Mouse (Mus musculus): Measurements from ENCODE around the gene Rai1. TPM values are rescaled to one million over a fixed set of nuclear protein-coding genes. Genes with fewer than 3 reads are reported as not detected.

The Rai1 gene
- polyA plus RNA-seq, 2 experiments from 2014 or later = 7.6 to 11.3 TPM

DNA sequence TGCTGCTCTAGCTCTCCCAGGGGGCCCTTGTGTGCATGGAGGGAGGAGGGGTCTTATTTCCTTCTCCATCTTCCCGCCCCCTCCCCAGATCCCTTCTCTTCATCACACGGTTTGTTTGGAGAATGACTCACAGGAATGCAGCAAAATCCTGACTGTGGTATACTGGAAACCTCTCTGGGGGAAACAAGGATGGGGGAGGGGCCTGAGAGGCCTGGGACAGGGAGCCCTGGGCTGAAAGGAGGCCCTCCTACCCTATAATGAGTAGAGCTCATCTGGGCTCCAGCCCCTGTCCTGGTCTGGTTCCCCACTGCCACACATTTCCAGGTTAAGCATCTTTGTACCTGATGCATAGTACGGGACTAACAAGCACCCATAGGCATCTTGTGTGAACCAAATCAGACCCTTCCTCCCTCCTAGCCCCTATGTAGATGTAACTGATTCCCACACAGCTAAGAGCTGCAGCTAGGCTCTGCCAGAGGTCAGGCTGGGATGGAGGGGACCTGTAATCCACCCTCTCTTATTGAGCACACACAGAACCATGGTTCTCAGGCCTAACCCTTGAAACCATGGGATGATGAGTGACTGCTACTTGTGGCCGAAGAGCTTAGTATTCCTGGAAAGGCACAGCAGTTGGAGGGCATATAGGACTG lies 23.2 kb downstream of the Rai1 start:
- no peak for ATAC-seq

DNA sequence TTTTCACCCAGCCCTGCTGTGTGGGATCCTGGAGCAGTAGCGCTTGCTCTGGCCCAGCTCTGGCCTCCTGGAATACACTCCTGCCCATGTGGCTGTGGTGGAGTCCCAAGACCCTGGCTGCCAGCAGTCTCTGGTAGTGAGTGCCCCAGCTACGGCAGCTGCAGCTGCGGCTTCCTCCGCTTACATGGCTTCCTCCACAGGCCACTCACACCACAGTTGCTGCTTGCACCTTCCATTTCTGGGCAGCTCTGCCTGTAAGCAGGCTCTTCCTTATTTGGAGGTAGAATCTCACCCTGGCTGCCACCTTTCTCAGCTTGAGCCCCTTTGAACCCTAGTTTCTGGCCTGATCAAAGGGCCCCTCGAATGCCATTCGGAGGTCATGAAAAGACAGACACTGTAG lies 25.7 kb downstream of the Rai1 start:
- no peak for ATAC-seq

DNA sequence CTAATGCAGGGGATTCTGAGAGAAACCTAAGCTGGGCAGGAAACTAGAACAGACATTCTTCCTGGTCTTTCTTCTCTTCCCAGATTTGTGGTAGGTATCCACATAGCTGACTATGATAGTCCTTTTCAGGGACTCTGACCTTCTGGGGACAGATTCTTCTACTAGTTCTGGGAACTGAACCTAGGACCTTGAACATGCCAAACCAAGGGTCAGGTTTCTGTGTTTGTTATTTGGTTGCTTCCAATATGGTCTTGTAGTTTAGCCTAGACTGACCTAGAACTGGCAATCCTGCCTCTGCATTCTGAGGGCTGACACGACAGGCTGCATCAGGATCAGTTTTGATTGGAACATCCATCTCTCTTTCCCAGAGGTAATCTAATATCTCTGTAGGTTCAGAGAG lies 27.2 kb downstream of the Rai1 start:
- ATAC-seq = no peak

DNA sequence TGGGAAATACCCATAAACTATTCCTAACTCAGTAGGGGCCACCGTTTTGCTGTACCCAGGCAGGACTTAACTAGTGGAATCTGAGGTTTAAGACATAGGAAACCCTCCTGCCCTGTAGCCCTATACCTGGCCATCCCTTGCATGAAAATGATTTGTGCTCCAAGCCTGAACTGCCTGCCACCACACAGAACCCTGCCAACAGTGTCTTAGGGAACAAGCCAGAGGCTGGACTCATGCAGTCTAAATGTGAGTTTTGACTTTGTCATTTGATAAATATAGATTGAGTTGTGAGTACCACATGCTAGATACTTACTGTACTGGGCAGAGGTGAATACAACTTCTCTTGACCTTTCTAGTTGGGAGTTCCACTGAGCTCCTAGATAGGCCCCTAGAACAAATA lies 31.7 kb downstream of the Rai1 start:
- no peak for ATAC-seq

DNA sequence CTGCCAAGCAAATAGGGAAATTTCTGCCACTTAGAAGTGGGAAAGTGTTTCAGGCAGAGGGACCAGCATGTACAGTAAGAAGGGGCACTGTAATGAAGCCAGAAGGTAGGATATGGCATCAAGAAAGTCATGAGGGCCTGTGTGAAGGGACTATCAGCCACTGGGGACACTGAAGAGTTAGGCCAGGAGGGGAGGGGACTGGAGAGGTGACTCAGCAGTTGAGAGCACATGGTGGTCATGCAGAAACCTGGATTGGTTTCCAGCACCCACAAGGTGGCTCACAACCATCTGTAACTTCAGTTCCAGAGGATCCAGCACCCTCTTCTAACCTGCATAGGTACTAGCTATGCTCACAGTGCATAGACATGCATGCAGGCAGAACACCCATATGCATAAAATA lies 32.4 kb downstream of the Rai1 start:
- ATAC-seq = no peak

DNA sequence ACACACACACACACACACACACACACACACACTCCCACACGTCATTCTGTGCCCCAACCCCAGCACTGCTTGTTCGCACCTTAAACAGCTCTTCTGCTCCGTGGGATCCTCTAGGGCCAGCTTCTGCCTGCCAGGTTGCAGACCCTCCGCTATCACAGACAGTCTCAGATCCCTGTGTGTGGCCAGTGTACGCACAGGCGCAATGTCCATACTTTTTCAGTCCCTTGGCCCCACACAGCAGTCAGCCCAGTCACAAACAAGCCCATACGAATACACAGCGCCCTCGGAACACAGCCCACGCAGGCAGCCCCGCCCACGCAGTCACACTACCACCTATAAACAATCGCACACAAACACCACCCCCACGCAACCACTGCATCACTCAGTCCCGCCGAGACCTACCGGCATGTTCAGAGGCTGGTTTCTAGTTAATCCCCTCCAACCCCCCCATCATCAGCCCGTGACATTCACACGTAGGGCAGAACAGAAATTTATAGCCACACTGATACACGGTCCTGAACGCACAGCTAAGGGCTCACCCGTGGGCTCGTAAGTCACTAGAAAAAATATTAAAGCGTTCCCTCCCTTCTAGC lies 34.4 kb downstream of the Rai1 start:
- ATAC-seq = no peak

DNA sequence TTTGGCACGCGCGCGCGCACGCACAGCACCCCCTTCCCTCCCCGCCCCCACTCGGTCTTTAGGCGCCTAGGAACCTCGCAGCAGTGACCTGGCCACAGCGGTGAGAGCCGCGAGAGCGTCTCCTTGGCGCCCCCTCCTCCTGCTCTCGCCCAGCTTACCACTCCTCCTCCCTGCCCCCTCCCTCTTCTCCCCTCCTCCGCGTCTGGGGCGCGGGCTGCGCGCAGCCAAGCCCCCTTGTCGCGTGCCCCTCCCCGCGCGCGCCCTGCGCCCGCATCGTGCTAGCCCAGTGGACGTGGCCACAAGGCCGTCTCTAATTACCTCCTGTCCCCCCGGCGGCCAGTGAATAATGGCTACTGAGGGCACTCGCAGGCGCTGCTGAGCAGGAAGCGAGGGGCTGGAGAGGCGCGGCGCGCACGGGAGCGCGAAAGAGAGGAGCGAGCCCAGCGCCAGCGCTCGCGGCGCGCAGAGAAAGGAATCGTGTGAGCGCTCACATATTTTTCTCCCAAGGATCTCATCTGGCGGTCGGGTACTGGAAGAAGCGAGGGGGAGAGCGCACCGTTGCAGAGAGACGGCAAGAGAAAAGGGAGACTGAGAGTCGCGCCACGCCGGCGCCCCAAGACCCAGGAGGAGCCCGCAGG lies 35.0 kb downstream of the Rai1 start:
- no peak for ATAC-seq

DNA sequence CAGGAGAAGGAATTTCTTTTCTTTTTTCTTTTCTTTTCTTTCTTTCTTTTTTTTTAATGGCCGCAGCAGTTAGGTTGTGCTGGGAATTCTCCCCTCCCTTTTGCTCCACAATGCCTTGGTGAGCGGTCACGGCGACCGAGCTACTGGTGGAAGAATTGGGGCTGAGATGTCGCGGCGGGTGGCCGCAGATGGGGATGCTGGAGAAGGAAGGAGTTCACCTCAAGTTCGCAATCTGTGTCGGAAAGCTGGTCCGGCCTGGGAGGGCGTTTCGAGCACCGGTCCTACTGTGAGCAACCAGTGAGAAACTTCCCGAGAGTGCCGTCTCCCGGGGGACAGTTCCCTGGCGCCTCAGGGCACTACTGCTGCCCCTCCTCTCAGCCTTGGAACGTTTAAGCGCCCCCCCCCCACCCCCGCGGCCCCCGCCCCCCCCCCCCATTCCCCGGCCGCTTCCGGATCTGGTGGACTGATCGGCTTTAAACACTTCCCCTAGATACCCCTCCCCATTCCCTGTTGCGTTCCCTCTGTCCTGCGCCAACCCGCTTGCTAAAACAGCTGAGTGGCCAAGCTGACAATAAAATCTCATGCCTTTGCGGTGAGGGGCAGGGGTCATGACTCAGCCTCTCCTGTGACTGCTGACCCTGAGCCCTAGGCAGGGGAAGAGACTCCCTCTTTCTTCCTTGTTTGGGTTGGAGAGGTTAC lies 35.9 kb downstream of the Rai1 start:
- ATAC-seq = no peak

DNA sequence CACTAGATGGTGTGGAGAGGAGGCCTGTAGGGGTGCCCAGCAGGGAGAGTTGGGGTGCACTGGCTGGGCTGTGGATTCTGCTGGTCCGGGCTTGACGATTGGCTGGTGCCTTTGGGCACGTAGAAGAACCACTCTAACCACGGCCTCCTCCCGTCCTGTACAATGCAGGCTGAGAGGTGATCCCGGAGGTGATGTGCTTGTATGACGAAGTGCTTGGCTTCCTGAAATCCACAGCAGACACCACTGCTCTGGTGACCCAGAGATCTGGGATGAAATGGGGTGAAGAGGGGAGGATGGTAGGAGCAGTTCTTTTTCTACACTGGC lies 36.4 kb downstream of the Rai1 start:
- ATAC-seq = no peak

DNA sequence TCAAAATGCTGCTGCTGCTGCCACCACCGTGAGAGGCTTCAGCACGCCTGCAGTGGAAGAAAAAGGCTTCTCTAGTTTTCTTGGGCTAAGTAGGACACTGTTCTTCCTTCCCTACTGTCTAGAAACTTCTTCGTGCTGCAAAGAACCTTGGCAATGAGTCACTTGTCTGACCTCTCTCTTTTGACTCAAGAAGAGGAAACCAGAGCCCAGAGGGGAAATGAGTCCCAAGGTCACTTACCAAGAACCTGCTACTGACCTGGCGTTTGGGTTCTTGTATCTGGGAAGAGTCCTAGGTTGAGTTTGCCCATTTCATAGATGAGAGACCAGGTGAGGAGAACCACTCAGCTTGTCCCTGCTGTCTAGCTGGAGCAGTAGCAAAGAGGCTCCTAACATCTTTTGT lies 38.3 kb downstream of the Rai1 start:
- no peak for ATAC-seq

DNA sequence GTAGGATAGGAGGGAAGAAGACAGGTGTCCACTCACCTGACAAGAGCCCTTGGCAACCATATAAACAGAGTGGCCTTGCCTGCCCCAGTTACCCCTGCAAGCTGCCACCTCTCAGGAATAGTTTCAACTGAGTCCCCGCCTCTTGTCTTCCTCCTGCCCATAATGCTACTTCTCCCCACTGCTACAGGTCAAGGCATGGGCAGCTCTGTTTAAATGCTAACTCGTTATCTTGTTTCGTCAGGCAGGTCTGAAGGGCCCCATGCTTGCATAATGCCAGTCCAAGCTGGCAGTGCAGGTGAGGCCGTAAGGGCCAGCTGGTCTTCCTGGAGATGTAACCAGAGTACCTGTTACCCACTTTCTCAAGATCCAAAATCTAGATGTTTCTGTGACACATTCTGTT lies 41.4 kb downstream of the Rai1 start:
- ATAC-seq = no peak

DNA sequence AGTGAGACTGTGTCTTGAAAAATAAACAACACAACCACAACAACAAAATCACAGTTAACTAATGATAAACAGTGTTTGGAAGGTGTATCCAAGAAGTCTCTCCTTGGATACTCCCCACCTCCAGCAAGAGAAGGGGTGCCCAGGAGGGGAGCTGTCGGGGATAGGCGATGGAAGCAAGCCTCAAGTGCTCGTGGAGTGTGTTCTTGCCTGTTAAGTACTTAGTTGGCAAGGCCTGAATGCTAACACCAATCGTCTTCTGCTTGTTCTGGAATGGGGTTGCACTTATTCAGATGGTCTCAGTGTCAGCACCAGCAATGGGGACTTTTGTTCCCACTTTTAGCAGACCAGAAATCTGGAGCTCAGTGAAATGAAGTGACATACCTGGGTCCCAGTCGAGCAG lies 43.8 kb downstream of the Rai1 start:
- no peak for ATAC-seq

DNA sequence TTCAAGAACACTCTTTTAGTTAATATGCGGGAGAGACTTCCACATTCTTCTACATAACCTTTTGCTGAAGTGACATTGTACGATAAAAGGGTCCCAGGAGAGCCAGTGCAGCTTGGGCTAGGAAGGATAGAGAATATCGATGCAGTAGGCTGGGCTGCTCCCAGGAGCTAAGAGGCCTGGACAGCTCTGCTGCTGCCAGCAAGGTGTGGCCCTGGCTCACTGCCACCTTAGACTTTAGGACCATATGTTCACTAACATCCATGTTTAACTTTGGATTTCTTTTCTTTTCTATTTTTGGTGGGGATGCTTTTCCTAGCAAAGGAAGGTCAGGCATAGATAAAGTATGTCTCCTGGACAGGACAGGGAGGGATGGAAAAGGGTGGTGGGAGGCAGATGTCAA lies 44.3 kb downstream of the Rai1 start:
- ATAC-seq = no peak

DNA sequence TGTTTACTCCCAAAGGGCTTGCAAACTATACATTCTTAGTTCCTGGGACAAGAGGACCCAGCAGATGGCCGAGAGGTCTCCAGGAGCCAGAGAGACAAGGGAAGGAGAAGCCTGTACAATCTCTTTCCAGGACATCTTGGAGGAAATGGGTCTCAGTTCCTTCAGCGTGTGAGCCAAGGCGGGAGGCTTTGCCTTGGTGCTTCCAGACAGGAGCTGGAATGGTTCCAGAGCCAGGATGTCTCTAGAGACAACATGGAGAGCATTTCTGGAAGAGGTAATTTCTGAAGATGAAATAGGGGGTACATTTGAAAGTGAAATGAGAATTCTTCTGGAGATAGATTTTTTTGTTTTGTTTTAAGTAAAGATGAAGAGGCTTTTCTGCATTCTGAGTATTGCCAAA lies 45.9 kb downstream of the Rai1 start:
- no peak for ATAC-seq

DNA sequence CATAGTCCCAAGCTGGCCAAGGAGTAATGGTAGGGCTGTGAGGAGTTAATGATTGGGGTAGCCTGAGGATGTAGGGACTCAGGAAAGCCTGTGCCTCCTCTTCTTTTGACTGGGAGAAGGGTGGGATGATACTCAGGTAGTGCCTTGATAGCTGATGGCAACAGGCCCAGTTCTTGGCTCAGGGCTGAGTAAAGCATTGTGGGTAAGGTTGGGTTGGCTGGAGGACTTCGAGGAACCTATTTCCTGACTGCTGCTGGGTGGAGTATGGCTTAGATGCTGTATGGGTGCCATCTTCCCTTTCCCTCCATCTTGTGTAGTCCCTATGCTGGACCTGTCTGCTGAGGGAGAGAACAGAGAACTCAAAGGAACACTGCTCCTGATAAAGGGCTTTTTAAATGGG lies 47.5 kb downstream of the Rai1 start:
- no peak for ATAC-seq

DNA sequence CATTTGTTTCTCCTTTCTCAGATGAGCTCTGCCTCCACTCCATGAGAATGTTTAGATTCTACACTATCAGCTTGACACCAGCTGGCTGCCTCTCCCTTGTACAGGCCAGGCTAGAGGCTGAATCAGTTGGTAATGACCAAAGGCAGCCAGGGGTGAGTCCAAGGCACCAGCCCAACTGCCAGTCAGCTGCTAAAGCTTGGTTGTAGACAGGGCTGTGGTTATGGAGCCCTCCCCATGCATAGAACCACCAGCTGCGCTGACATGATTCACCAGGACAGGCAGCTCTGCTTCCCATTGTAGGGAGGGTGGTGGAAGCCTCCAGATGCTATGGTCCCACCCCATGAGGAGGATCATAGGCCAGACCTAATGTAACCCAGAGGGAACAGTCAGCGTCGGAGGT lies 49.1 kb downstream of the Rai1 start:
- no peak for ATAC-seq

DNA sequence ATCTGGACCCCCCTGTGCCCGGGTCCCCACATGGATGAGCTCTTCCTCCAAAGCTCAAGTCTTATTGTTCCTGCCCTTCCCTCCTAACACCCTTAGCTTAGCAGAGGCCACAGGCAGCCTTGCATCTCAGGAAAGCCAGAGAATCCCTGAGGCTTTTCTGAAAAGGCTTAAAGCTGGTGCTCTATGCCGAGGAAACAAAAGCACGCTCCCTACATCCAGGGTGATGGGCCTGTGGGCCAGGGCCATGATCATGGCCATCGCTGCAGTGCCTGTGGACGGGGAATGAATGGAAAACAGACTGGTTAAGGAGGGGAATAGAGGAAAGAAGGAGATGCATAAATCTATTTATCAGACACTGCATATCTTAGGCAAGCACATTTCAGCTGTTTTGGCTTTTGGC lies 50.9 kb downstream of the Rai1 start:
- ATAC-seq = no peak

DNA sequence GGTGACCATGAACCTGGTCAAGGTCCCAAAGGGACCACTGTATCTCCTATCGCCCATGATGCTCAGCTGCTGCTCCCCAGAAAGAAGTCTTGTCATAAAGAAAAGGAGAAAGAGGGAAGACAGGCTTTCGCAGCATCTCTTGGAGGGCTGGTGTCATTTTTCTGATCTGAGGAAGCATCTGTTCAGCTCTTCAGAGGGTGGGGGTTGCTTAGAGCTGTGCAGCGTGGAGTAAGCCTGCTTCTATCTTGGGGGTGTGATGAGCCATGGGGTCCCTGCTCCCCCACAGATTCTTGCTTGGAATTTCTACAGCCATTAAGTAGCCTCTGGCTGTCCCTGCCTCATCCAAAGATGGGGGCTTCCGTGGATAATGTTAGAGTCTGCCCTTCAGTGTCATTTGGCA lies 53.5 kb downstream of the Rai1 start:
- no peak for ATAC-seq

DNA sequence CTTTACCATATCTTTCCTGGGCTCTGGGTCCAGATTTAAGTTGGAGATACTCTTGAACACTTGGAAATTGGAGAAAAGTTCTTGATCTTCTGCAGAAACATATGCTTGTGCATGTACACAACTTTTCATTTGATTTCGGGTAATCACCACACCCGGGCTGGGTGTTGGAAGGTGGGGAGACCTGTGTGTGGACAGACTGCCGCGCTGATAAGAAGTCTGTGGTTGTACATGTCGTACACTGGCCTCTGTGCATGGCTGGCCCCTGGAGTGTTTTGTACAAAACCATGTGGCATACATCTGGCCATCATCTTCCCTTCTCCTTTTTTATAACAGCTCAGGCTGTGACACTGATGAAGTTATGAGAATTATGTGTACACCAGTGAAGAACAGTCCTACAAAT lies 55.1 kb downstream of the Rai1 start:
- no peak for ATAC-seq

DNA sequence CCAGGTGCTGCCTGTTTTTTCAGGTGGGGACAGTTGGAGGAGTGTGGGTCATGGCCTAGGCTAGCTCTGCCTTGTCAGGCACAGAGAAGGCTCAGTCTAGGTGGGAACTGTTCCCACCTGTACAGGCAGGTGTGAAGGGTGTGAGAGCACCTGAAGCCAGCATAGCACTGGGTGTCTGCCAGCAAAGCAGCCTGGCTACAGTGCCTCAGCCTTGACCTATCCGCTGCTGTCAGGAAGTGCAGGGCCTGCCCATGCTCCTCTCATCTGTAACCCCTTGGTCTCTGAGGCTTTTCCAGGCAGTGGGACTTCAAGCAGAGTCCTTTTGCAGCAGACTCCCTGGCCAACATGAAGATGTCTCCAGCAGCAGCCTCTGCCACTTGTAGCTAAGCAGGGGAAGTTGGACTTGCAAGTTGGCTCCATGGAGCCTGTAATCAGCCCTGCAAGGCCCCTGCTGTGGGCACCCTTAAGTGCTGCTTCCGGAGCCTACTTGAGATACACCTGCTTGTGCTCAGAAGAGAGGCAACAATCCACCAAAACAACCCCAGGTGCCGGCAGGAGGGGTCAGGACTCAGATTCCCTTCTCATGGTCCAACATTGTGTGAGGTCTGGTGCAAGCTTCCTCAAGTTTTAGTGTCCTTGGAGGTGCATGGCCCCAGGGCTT lies 55.8 kb downstream of the Rai1 start:
- no peak for ATAC-seq

DNA sequence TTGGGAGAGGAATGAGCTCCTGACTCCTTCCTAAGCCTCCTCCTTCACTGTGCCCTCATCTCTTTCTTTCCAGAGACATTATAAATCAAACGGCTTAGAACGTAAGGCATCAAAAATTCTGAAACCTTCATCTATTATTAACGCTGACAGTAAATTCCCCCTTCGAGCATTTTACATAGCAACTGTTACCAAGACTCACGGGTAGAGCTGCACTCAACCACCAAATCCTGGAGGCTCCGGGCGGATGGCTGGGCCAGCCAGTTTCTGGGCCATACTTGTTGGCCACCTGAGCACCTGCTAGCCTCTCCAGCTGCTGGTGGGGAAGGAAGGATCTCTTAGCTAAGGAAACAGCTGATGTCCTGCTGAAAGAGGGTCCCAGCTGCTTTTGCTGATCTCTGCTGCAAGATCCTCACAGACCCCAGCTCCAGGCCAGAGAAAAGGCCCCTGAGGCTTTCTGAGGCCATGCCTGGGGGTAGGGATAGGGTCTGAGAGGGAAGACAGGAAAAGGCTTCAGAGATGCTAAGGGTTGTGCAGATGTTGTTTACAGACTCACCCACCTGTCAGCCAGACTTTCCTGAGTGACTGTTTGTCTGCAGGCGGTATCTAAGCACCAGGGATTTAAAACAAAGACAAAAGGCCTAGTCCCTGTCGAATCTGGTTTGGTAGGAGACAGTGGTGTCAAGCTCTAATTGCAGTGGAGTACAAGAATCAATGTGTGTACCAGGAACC lies 56.5 kb downstream of the Rai1 start:
- no peak for ATAC-seq

DNA sequence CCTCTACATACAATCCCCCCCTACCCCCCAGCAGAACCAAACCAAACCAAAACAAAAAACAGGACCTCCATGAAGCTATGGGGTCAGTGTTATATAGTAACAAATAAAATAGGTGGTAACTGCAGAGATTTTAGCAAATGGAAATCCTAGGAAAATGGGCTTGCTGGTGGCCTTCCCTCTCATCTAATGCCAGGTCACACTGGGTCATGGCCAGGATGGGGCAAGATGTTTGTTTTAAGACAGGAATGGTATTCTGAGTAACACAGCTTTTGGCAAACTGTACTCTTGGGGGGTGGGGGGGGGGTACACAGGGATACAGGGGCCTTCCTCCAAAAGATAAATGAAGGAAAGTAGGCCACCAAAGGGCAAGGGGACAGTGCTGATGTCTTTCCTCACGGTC lies 57.7 kb downstream of the Rai1 start:
- ATAC-seq = no peak

DNA sequence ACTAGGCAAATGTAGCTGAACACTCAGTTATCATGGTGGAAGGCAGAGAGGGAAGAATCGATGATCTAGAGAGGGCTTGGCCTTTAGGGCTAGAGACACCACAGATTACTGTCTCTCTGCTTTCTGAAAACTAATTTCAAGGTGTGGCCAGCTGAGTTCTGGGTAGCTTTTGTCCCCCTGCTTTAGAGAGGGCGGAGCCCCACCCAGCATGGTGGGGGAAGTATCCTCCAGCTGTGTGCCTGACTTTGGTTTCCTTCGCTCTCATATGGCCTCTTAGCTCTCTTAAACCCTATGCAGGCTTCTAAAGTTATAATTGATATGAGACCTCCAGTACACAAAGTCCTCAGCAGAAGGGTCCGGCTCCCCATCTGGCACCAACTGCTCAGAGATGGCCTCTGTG lies 58.5 kb downstream of the Rai1 start:
- ATAC-seq = no peak

Data from activated CD4-positive, CD25-positive, alpha-beta regulatory T cell, adult 4 months (primary cell).